In the genomic region with DNA sequence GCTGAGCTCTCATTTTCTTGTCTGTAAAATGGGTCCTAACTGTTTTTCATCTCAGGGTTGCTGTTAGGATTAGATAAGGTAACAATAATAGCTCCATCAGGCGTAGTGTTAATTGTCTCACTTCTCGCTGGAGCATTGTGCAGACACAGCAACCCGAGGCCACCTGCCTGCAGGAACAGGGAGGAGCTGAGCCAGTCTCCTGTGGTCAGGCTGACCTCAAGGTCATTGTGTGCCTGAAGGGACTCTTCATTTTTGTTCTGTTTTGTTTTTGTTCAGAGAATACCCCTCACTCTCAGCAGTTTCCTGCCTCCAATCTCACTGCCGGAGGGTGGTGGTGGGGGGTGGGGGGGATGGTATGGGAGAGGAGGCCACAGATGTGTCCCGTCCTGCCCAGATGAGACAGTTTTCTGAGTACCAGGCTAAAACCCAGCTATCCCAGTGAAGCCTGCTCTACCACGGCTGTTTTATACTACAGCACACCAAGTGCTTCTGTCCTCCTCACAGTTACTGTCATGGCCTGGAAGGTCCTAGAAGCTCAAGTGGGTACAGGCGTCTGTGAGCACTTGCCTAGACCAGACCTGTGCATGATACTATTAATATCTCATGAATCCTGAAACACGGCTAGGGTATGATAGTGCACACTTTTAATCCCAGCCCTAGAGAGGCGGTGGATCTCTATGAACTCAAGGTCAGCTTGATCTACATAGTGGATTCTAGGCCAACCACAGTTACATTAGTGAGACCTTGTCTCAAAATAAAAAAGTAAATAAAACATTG, we compare ENCODE assay signal across 10 mouse cellular contexts. TPM values are rescaled to one million over a fixed set of nuclear protein-coding genes. Genes with fewer than 3 reads are reported as not detected.
DNase-seq lines count a peak whose midpoint lies in the region; ATAC-seq and TF ChIP-seq lines count a peak whose summit lies in the region.
"Had no signal": no experiment of that assay in that cellular context is flagged by ENCODE, and none has a peak within 500 bp of the region (broad histone marks: within the 10 kb centered on the region; RNA-seq: fewer than 3 reads in every experiment).

No protein-coding gene starts in this region.

- no peaks in the 10 kb centered on the region for H3K36me3 ChIP-seq in liver, embryonic 11.5 days (ENCODE audit: control insufficient read depth, insufficient read depth, low read length)
- no peaks in the 10 kb centered on the region for H3K36me3 ChIP-seq in heart, postnatal 0 days (replicated peaks; ENCODE audit: control insufficient read depth, insufficient read depth, low read length)
- H3K36me3 ChIP-seq in neural tube, embryonic 14.5 days (ENCODE audit: control insufficient read depth, insufficient read depth, low read length) = no peaks in the 10 kb centered on the region
- H3K36me3 ChIP-seq: neural tube, embryonic 12.5 days had no signal

- intact Hi-C loops in left cerebral cortex, postnatal 36 days (cut with DNase I) = no loop called here

- 0 out of 2 replicates have a peak, but pooled peaks have one; percentile 19 for ATAC-seq in liver, embryonic 11.5 days (replicated peaks; ENCODE audit: low FRiP score)
- peak; percentile 62 for ATAC-seq in heart, postnatal 0 days (ENCODE audit: insufficient read depth, low read depth)
- ATAC-seq in neural tube, embryonic 14.5 days (ENCODE audit: low read depth) = peak; percentile 24; the same call in 1 of the 2 replicates

- H3K4me2 ChIP-seq in liver, embryonic 11.5 days = no peak overlapping the region
- H3K4me2 ChIP-seq in heart, postnatal 0 days (ENCODE audit: low read depth, low read length) = peak overlapping the region; percentile 53
- no peak overlapping the region for H3K4me2 ChIP-seq in neural tube, embryonic 14.5 days (ENCODE audit: low read depth, low read length)
- H3K4me2 ChIP-seq: neural tube, embryonic 12.5 days had no signal

- no peaks in the 10 kb centered on the region for H3K9me3 ChIP-seq in liver, embryonic 11.5 days (ENCODE audit: control insufficient read depth, low read length)
- H3K9me3 ChIP-seq in heart, postnatal 0 days (replicated peaks; ENCODE audit: control insufficient read depth, low read length) = no peaks in the 10 kb centered on the region
- H3K9me3 ChIP-seq in neural tube, embryonic 14.5 days (ENCODE audit: control insufficient read depth, low read length) = no peaks in the 10 kb centered on the region
- H3K9me3 ChIP-seq: neural tube, embryonic 12.5 days had no signal

- peak overlapping the region; percentile 63; the same call in 1 of the 2 replicates for H3K27ac ChIP-seq in liver, embryonic 11.5 days (ENCODE audit: low read depth, low read length)
- peak overlapping the region; percentile 99 for H3K27ac ChIP-seq in heart, postnatal 0 days (ENCODE audit: low read depth)
- no peak overlapping the region for H3K27ac ChIP-seq in neural tube, embryonic 14.5 days (ENCODE audit: low read depth, low read length)
- H3K27ac ChIP-seq: neural tube, embryonic 12.5 days had no signal

- 35% methylated on average over 9 of the region's 9 CpGs for WGBS in liver, embryonic 11.5 days
- WGBS in heart, postnatal 0 days = 13% methylated on average over 9 of the region's 9 CpGs
- 27% methylated on average over 9 of the region's 9 CpGs for WGBS in neural tube, embryonic 14.5 days

- no peak for DNase-seq in liver, embryonic 11.5 days (ENCODE audit: low spot score)
- DNase-seq in liver = no peak
- peak; percentile 75 for DNase-seq in cerebellum, adult 9-11 months
- DNase-seq in heart, postnatal 0 days (ENCODE audit: low spot score) = peak; percentile 87
- no peak for DNase-seq in kidney, adult 18-20 months
- no peak for DNase-seq in spleen, adult 12 weeks (ENCODE audit: low spot score)
- no peak for DNase-seq in left cerebral cortex, postnatal 36 days (ENCODE audit: low spot score in 2 of 2)

- H3K4me3 ChIP-seq in liver, embryonic 11.5 days (ENCODE audit: low read depth, low read length) = no peak overlapping the region
- H3K4me3 ChIP-seq in heart, postnatal 0 days (ENCODE audit: low read depth, low read length) = peak overlapping the region; percentile 29
- H3K4me3 ChIP-seq in neural tube, embryonic 14.5 days (ENCODE audit: low read depth, low read length) = no peak overlapping the region
- H3K4me3 ChIP-seq: neural tube, embryonic 12.5 days had no signal

- H3K4me1 ChIP-seq in liver, embryonic 11.5 days (replicated peaks; ENCODE audit: control insufficient read depth, insufficient read depth, low read length) = peaks cover 32% of the 10 kb centered on the region
- peaks cover 32% of the 10 kb centered on the region for H3K4me1 ChIP-seq in heart, postnatal 0 days (ENCODE audit: control insufficient read depth, insufficient read depth)
- H3K4me1 ChIP-seq in neural tube, embryonic 14.5 days (ENCODE audit: control insufficient read depth, insufficient read depth, low read length) = no peaks in the 10 kb centered on the region

- TF ChIP-seq CTCF in heart, postnatal 0 days (IDR thresholded peaks at IDR 0.05; ENCODE audit: low read depth) = no peak

- H3K27me3 ChIP-seq in liver, embryonic 11.5 days (replicated peaks; ENCODE audit: control insufficient read depth, insufficient read depth, low read length) = no peaks in the 10 kb centered on the region
- H3K27me3 ChIP-seq in heart, postnatal 0 days (ENCODE audit: control insufficient read depth, insufficient read depth, low read length) = no peaks in the 10 kb centered on the region
- no peaks in the 10 kb centered on the region for H3K27me3 ChIP-seq in neural tube, embryonic 14.5 days (ENCODE audit: control insufficient read depth, insufficient read depth, low read length)
- H3K27me3 ChIP-seq: neural tube, embryonic 12.5 days had no signal

- 0 out of 2 replicates have a peak overlapping the region, but pooled peaks have one; percentile 22 for H3K9ac ChIP-seq in liver, embryonic 11.5 days (ENCODE audit: low read depth, low read length)
- peak overlapping the region; percentile 46 for H3K9ac ChIP-seq in heart, postnatal 0 days (replicated peaks; ENCODE audit: low read depth, low read length)
- no peak overlapping the region for H3K9ac ChIP-seq in neural tube, embryonic 14.5 days (replicated peaks; ENCODE audit: low read depth, low read length)
- H3K9ac ChIP-seq: neural tube, embryonic 12.5 days had no signal

- no peak for TF ChIP-seq EP300 in heart, postnatal 0 days (IDR thresholded peaks at IDR 0.05; ENCODE audit: low read depth)

RNA-seq across cellular contexts. Expression of a gene that starts 23.9 kb away (rescaled TPM):
- polyA plus RNA-seq in liver, embryonic 11.5 days (2014; fragmentation: Nextera tagmentation; extraction: Ambion mirVana) = not detected in 2 replicates
- not detected in 2 replicates for total RNA-seq in heart, postnatal 0 days (2014; rRNA removed; ENCODE audit: low replicate concordance)
- 0.53 TPM in 1 of 2 replicates, not detected in the other for polyA plus RNA-seq in heart, postnatal 0 days (2015; fragmentation: Nextera tagmentation; extraction: Ambion mirVana)
- polyA plus RNA-seq in neural tube, embryonic 14.5 days (2014; fragmentation: Nextera tagmentation; extraction: Ambion mirVana) = not detected in 2 replicates
- not detected for total RNA-seq in left cerebral cortex, postnatal 36 days (2021)
- polyA plus RNA-seq: intestine, embryonic 14.5 days; neural tube, embryonic 12.5 days had no signal

RNA-seq across cellular contexts. Expression of a gene that starts 42.4 kb away (rescaled TPM):
- polyA plus RNA-seq in liver, embryonic 11.5 days (2014; fragmentation: Nextera tagmentation; extraction: Ambion mirVana) = 102 and 116 TPM in 2 replicates
- 61.2 and 79.7 TPM in 2 replicates for total RNA-seq in heart, postnatal 0 days (2014; rRNA removed; ENCODE audit: low replicate concordance)
- 57.8 and 66.6 TPM in 2 replicates for polyA plus RNA-seq in heart, postnatal 0 days (2015; fragmentation: Nextera tagmentation; extraction: Ambion mirVana)
- polyA plus RNA-seq in neural tube, embryonic 14.5 days (2014; fragmentation: Nextera tagmentation; extraction: Ambion mirVana) = 91.7 and 95.5 TPM in 2 replicates
- 10 to 100 TPM; 42.7 to 46.1 TPM for total RNA-seq in left cerebral cortex, postnatal 36 days (2021)

RNA-seq across cellular contexts. Expression of a gene that starts 53.9 kb away (rescaled TPM):
- polyA plus RNA-seq in liver, embryonic 11.5 days (2014; fragmentation: Nextera tagmentation; extraction: Ambion mirVana) = 232 and 242 TPM in 2 replicates
- 106 and 123 TPM in 2 replicates for total RNA-seq in heart, postnatal 0 days (2014; rRNA removed; ENCODE audit: low replicate concordance)
- polyA plus RNA-seq in heart, postnatal 0 days (2015; fragmentation: Nextera tagmentation; extraction: Ambion mirVana) = 51.0 and 74.0 TPM in 2 replicates
- 0.64 and 1.4 TPM in 2 replicates for polyA plus RNA-seq in neural tube, embryonic 14.5 days (2014; fragmentation: Nextera tagmentation; extraction: Ambion mirVana)
- total RNA-seq in left cerebral cortex, postnatal 36 days (2021) = 10 to 100 TPM; 19.3 to 25.5 TPM

Comparison
In these comparisons a context has a peak if more than half of its experiments do, and no peak if none do; other contexts are left out.
1. DNase-seq: peak in cerebellum, adult 9-11 months (single experiment) and heart, postnatal 0 days (single experiment); none in liver, embryonic 11.5 days (single experiment), liver (single experiment), kidney, adult 18-20 months (single experiment), spleen, adult 12 weeks (single experiment) and left cerebral cortex, postnatal 36 days (0 of 2).
2. RNA of a gene that starts 53.9 kb away (polyA plus RNA-seq): 232 to 242 TPM in liver, embryonic 11.5 days and 51.0 to 74.0 TPM in heart, postnatal 0 days; 0.64 to 1.4 TPM in neural tube, embryonic 14.5 days; every median in the first group is over 10 times any median in the second.
3. Peak in every context shown above with its lines, with median percentiles within 50 percentile points of each other: ATAC-seq.